Mouse (Mus musculus) brain, embryonic 14.5 days (tissue): Measurements from ENCODE around the gene Tcf7l2. TPM values are rescaled to one million over a fixed set of nuclear protein-coding genes. Genes with fewer than 3 reads are reported as not detected.

Experiments
- DNase-seq: peaks from one replicate; pipeline ENCODE4 v3.0.0-alpha.2; 2011; ENCODE audit warnings: low read depth
- CTCF ChIP-seq: fragments of 200-500 bp; IDR thresholded peaks from 2 replicates; pipeline ENCODE4 v1.5.1; 2012; ENCODE audit warnings: inconsistent platforms, mild to moderate bottlenecking, moderate library complexity, borderline replicate concordance; ENCODE audit not compliant: insufficient read depth, insufficient read length; ENCODE audit errors: extremely low read depth
- POLR2A ChIP-seq: fragments of 200-500 bp; IDR thresholded peaks from 2 replicates; pipeline ENCODE4 v1.6.1; 2012; ENCODE audit warnings: mild to moderate bottlenecking, inconsistent platforms, borderline replicate concordance; ENCODE audit not compliant: poor library complexity, insufficient read depth, insufficient read length, severe bottlenecking; ENCODE audit errors: extremely low read depth
- polyA plus RNA-seq: library from polyadenylated mRNA; depleted of rRNA; stranded (reverse); fragments of >200 nt; gene quantifications from 2 replicates; pipeline ENCODE4 v1.2.3, GENCODE M21; 2012

Tcf7l2 gene
- polyA plus RNA-seq, 1 experiment: 296 TPM

DNA sequence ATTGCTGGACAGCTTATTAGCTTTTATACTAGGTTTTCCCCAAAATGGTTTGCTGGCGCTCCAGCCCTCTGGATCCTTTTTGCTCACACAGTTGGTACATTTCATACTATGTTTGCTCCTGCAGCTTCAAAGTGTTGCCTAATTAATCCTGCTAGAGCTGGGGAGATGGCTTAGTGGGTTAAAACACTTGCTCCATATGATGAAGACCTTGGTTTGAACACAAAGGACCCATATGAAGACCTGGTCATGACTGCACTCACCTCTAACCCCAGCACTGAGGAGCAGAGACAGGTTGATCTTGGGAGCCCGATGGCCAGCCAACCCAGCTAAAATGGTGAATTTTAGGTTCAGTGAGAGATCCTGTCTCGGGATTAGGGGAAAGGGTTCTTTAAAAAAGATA, 195.4 kb downstream of the Tcf7l2 start:
- TF ChIP-seq POLR2A (no peak), CTCF (no peak)
- DNase-seq: no peak

DNA sequence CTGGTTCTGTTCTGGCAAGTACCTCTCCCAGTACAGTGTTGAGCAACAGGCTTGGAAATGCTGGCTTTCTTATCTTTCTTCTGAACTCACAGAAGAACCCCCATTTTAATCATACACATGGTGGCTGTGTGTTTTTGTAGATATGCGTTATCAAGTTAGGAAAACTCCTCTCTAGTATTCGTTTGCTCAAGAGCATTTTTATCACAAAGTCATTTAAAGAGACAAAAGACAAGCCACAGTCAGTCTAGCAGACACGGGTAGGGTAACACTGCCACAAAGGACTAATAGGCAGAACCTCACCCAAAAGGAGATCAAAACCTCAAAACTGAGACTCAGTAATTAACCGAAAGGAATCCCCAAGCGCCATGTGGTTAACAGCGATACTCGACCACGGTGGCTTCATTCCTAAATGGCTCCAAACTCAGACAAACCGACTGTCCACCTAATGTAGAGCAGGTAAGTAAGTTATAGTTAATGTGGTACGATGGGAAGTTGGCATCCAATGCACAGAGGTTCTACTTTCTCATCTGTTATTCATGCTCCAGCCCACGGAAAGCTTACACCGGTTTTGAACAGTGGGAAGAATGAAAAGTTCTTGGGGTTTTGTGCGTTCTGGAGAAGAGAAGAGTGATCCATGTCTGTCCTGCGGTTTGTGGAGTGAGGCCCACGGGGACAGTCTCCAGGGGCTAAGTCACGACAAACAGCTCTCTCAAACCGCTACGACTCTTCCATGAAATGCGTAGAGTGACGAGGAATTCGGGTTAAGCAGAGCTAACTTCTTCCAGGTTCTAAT, 196.8 kb downstream of the Tcf7l2 start:
- TF ChIP-seq POLR2A (no peak), CTCF (no peak)
- no peak for DNase-seq

DNA sequence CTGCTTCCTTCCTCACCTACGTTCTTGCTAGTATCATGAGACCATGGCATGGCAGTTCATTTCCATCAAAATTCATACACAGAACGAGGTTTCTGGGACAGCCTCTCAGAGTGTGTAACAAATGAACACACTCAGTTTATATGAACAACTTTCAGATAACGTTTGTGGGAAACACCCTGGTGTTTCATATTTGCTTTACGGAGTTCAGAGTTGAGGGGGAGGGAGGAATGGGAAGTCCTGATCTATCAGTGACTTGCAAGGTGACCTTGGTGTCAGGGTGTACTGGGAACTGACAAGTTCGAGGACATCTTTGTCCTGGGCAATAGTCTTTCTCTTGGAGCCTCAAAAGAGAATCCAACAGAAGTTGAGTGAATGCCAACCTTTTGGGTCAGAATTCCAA, 197.5 kb downstream of the Tcf7l2 start:
- DNase-seq: no peak
- TF ChIP-seq POLR2A (no peak), CTCF (no peak)

DNA sequence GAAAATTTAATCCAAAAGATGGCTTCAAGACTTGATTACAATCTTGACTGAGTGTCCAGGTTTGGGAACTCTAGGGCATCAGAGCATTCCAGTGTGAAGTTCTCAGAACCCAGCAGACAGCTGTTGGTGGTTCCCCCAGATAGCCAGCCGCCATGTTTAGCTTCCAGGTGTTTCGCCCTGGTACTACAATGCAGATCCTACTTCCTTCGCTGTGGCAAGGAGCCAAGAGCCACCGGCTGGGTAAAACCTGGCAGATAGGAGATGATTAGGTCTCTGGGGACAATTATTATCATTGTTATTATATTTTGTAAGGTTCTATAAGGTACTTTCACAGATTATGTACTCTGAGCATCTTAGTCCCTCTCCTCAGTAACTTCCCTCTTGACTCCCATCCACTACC, 198.1 kb downstream of the Tcf7l2 start:
- TF ChIP-seq CTCF (no peak), POLR2A (no peak)
- DNase-seq: no peak

DNA sequence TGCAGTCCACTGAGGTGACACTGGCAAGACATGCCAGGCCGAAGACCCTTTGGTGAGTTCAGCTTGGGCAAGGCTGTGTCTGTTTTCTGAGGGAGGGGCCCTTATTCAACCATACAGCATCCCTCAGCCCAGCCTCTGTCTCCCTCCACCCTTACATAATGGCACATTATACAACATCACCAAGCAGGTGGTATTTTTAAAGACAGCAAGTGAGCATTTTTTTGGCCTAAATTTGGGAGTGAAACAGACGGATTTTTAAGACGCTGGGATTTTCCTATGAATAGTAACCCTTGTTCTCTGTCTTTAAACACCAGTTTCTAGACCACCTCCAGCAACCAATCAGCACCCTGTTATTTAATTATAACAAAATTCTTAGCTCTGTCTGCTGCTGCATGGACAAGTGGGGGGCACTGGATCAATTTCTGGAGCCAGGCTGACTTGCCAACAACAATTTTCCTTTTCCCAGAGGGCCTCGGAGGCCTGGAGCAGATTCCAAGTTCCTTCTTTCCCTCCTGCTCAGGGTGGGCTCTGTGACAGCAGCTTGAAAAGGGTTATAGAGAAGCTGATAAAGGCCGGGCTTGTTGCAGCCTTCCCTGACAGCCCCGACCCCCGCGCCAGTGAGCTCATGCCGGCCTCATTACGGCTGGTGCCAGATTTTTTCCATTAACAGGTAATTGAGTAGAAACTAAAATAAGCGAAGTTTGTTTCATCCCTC, 199.1 kb downstream of the Tcf7l2 start:
- peak; percentile 96 for DNase-seq
- TF ChIP-seq CTCF: no peak
- no peak for TF ChIP-seq POLR2A

DNA sequence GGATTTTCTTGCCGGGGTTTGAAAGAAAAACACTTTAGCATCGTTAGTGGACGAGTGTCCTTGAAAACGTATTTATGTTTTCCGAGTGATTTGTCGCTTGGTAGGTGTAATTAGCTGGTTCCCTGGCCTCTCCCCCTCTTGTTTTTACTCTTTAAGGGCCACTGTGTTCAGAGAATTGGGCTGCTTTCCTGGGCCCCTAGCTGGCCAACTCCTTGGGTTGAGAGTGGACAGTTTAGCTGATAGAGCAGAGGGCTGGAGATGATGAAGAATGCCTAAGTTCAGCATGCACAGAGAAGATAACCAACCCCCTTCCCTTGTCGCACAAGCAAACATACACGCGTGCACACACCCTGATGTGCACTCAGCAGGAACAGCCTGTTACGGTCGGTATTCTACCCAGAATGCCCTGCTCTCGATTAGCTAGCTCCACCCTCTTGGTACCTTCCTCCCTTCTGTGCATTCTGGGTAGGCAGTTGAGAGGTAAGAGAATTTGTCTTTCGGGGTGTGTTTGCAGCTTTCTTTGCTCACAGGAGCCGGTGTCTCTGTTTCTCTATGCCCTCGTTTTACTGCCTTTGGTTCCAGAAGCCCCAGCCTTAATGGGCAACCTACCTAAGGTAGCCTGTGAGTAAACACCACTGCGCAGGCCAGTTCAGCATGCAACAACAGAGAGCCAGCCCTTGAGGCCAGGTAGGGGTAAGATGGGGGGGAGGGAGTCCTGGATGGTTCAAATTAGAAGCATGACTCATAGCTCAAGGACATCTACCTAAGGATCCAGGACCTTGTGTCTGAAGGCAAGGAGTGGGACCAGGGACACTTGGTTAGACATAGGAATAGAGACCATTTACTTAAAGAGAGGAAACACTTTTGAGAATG, 199.9 kb downstream of the Tcf7l2 start:
- no peak for DNase-seq
- TF ChIP-seq CTCF: no peak
- TF ChIP-seq POLR2A: no peak

DNA sequence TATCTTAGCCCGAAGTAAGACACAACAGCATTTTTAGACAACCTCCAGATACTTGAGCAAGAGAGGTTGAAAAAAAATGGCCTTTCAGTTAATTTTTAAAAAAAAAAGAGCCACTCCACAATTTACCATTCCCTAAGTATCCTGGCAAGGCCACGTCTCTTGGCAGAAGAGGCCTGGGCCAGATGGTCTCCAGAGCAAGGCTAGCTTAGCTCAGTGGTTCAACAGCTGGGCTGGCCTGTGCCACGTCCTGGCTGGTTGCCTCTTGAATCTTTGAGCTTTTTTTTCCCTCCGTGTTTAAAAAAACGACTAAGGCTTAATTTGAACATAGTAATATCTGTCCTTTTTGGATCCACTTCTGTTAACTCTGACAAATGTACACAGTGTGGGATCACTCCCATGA, 209.8 kb downstream of the Tcf7l2 start:
- DNase-seq: peak; percentile 69
- TF ChIP-seq POLR2A: no peak
- TF ChIP-seq CTCF: no peak

DNA sequence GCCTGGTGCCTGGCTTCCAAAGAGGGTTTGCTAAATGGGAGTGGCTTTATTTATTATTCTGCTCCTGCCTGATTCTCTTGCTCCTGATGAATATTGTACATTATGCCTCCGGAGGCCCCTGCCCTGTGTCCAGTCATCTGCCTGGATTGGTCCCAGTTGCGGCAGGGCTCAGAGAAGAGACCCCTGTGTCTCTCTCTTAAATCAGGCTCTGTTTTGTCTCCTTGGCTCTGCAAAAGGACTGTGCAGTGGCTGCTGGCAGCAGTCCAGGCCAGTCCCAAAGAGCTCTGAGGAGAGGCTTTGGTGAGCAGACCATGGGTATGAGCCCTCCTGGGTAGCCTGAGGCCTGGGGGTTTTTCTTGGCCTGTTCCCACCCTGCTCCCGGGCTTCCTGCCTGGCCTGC, 211.6 kb downstream of the Tcf7l2 start:
- TF ChIP-seq POLR2A (no peak), CTCF (no peak)
- DNase-seq: peak; percentile 89

DNA sequence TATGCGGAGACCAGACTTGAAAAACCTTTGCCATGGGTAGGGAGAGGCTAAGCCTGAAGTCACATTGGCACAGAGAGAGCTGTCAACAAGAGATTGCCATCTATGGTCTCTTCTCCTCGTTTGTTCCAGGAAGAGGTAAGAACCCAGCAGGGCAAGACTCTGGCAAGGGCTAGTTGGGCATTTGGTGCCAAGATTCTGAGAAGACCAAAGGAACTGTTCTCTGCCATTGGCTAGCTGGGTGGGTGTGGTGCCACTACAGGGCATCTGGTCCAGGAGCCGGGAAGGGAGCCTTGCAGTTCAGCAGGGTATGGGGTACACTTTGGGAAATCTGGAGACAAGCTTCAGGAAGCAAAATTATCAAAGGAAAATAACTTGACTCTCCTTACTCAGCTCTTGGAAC, 213.5 kb downstream of the Tcf7l2 start:
- no peak for DNase-seq
- TF ChIP-seq POLR2A (no peak), CTCF (no peak)

DNA sequence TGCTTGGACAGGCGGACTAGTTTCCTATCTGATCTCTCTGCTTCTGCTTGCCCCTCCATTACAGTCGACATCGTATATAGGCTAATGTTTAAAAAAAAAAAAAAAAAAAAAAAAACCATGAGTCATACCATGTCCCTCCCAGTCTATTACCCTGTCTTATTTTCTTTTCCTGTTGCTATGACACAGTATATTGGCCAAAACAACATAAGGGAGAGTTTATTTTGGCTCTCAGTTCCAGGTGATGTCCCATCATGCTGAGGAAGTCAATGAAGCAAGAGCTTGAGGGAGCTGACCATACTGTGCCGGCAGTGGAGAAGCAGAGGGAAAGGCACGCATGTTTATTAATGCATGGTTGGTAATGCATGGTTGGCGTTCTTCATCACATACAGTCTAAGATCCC, 215.1 kb downstream of the Tcf7l2 start:
- TF ChIP-seq POLR2A (no peak), CTCF (no peak)
- no peak for DNase-seq

DNA sequence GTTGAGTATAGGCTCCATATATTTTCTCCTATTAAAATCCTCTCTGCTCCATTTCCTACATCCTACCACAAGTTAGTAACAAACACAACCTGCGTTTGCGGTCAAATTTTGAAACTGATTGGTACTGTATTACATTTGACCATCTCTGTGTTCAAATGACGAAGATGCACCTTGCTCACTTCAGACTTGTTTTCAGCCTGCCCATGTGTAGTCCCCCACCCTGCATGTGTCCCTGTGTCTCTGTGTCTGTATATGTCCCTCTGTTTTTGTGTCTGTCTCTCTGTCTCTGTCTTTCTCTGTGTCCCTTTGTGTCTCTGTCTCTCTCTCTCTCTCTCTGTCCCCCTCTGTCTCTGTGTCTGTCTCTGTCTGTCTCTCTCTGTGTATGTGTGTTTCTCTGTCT, 222.8 kb downstream of the Tcf7l2 start:
- TF ChIP-seq POLR2A (no peak), CTCF (no peak)
- DNase-seq: no peak

DNA sequence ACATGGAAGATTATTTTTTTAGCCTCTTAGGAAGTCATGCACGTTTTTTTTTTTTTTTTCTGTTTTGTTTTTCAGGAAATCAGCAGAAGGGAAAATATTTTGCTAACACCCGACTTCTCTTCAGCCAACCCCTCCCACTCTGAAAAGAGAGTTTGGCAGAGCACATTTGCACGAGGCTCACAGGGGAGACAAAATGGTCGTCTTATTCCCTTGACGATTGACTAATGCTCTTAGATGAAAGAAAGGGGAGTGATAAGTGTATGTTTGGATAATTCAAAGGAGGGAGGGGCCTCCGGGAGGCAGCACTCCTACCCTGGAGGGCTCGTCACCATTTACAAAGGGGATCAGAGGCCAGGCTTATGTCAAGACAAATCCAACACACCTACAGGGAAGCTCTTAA, 224.4 kb downstream of the Tcf7l2 start:
- no peak for TF ChIP-seq POLR2A
- no peak for TF ChIP-seq CTCF

More for the DNA sequence above, 224.4 kb downstream of the Tcf7l2 start:
- peak; percentile 34 for DNase-seq
